In the genomic region with DNA sequence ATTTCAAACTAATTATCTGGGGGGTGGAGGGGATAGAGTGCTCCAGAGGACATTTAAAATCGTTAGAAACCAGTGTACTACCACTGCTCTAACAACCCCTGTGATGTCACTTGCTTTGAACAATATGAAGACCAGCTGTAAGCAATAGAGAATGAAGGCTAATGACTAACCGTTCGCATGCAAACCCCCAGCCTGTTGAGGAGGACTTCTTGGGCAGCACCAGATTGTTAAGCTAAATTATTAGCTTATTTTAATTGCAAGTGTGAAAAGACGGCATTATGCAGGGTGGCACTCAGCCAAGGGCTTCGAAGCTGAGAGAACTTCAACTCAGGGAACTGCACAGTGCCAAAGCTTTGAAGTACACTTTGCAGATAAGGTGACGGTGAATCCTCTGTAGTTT, we compare ENCODE assay signal across 9 mouse cellular contexts.
DNase-seq lines count a peak whose midpoint lies in the region; ATAC-seq and TF ChIP-seq lines count a peak whose summit lies in the region.
"Had no signal": no experiment of that assay in that cellular context is flagged by ENCODE, and none has a peak within 500 bp of the region (broad histone marks: within the 10 kb centered on the region; RNA-seq: fewer than 3 reads in every experiment).

No protein-coding gene starts in this region.

- TF ChIP-seq CTCF in left cerebral cortex, adult 2 months (IDR thresholded peaks at IDR 0.05), result no peak
- TF ChIP-seq CTCF in liver, postnatal 0 days (IDR thresholded peaks at IDR 0.05; ENCODE audit: low read depth), result no peak

- no peaks in the 10 kb centered on the region for H3K9me3 ChIP-seq in forebrain, embryonic 15.5 days
- no peaks in the 10 kb centered on the region for H3K9me3 ChIP-seq in liver, postnatal 0 days (ENCODE audit: low read length)
- no peaks in the 10 kb centered on the region for H3K9me3 ChIP-seq in hindbrain, embryonic 13.5 days

- no peaks in the 10 kb centered on the region for H3K36me3 ChIP-seq in forebrain, embryonic 15.5 days
- H3K36me3 ChIP-seq in liver, postnatal 0 days (replicated peaks; ENCODE audit: insufficient read depth, low read length), result no peaks in the 10 kb centered on the region
- H3K36me3 ChIP-seq in hindbrain, embryonic 13.5 days, result no peaks in the 10 kb centered on the region

- ATAC-seq in forebrain, embryonic 15.5 days (replicated peaks), result peak; percentile 95
- ATAC-seq in megakaryocyte-erythroid progenitor cell, adult 5-6 weeks (replicated peaks; ENCODE audit: low FRiP score, low TSS enrichment, poor library complexity, severe bottlenecking), result no peak
- ATAC-seq in liver, postnatal 0 days, result no peak
- ATAC-seq in hindbrain, embryonic 13.5 days (ENCODE audit: low FRiP score), result no peak
- ATAC-seq: Patski had no signal

- H3K4me2 ChIP-seq in forebrain, embryonic 15.5 days (replicated peaks), result no peak overlapping the region
- H3K4me2 ChIP-seq in liver, postnatal 0 days (ENCODE audit: low read depth, low read length), result no peak overlapping the region
- no peak overlapping the region for H3K4me2 ChIP-seq in hindbrain, embryonic 13.5 days

- H3K4me3 ChIP-seq in left cerebral cortex, adult 2 months, result no peak overlapping the region
- no peak overlapping the region for H3K4me3 ChIP-seq in forebrain, embryonic 15.5 days
- H3K4me3 ChIP-seq in liver, postnatal 0 days (ENCODE audit: low read depth, low read length), result no peak overlapping the region
- no peak overlapping the region for H3K4me3 ChIP-seq in hindbrain, embryonic 13.5 days

- DNase-seq in left cerebral cortex, adult 2 months (ENCODE audit: extremely low spot score in 1 of 2, low spot score in 2 of 2), result peak; percentile 22 to 49
- no peak for DNase-seq in left cerebral cortex, adult 11 months (ENCODE audit: low spot score)
- peak; percentile 10 to 24 for DNase-seq in heart, postnatal 36 days
- peak; percentile 29 for DNase-seq in left cerebral cortex, postnatal 4 days
- DNase-seq in liver, postnatal 0 days, result no peak

- H3K27me3 ChIP-seq in forebrain, embryonic 15.5 days, result no peaks in the 10 kb centered on the region
- H3K27me3 ChIP-seq in liver, postnatal 0 days (ENCODE audit: insufficient read depth, low read length), result no peaks in the 10 kb centered on the region
- H3K27me3 ChIP-seq in hindbrain, embryonic 13.5 days, result no peaks in the 10 kb centered on the region
- H3K27me3 ChIP-seq: Patski had no signal

- WGBS in forebrain, embryonic 15.5 days, result 3% methylated on average over 6 of the region's 6 CpGs
- WGBS in liver, postnatal 0 days (ENCODE audit: insufficient replicate concordance), result 70% methylated on average over 6 of the region's 6 CpGs
- 46% methylated on average over 6 of the region's 6 CpGs for WGBS in hindbrain, embryonic 13.5 days

- H3K4me1 ChIP-seq in forebrain, embryonic 15.5 days, result peaks cover 37% of the 10 kb centered on the region
- no peaks in the 10 kb centered on the region for H3K4me1 ChIP-seq in liver, postnatal 0 days (ENCODE audit: insufficient read depth)
- 0 out of 2 replicates have a peak, but pooled peaks cover 4% of the 10 kb centered on the region for H3K4me1 ChIP-seq in hindbrain, embryonic 13.5 days (replicated peaks)

- no peak for TF ChIP-seq EP300 in liver, postnatal 0 days (IDR thresholded peaks at IDR 0.05; ENCODE audit: low read depth)

- H3K9ac ChIP-seq in forebrain, embryonic 15.5 days (replicated peaks), result no peak overlapping the region
- no peak overlapping the region for H3K9ac ChIP-seq in liver, postnatal 0 days (replicated peaks)
- H3K9ac ChIP-seq in hindbrain, embryonic 13.5 days, result no peak overlapping the region

- intact Hi-C loops in left cerebral cortex, adult 2 months (cut with DNase I), result no loop called here
- intact Hi-C loops in heart, postnatal 36 days (cut with DNase I), result no loop called here
- intact Hi-C loops in left cerebral cortex, postnatal 4 days (cut with DNase I), result no loop called here

- H3K27ac ChIP-seq in left cerebral cortex, adult 2 months, result no peak overlapping the region
- H3K27ac ChIP-seq in forebrain, embryonic 15.5 days (replicated peaks), result no peak overlapping the region
- H3K27ac ChIP-seq in liver, postnatal 0 days (ENCODE audit: low read depth), result no peak overlapping the region
- no peak overlapping the region for H3K27ac ChIP-seq in hindbrain, embryonic 13.5 days

Comparison
In these comparisons a context has a peak if more than half of its experiments do, and no peak if none do; other contexts are left out.
1. DNase-seq: peak in left cerebral cortex, adult 2 months (2 of 2), heart, postnatal 36 days (2 of 2) and left cerebral cortex, postnatal 4 days (single experiment); none in left cerebral cortex, adult 11 months (single experiment) and liver, postnatal 0 days (single experiment).